Mouse (Mus musculus) Patski (cell line): ENCODE measurements around the gene Ankrd52. TPM values are rescaled to one million over a fixed set of nuclear protein-coding genes. Genes with fewer than 3 reads are reported as not detected.

Source experiments
- ATAC-seq: fragments of 100-300 bp; one replicate; pipeline ENCODE4 v1.8.0; 2021
- CTCF ChIA-PET: fragments of 350-600 bp; sonication (Branson Sonifier 250); formaldehyde crosslinking; loops from one replicate; lab custom pipeline; 2022; ENCODE audit warnings: inconsistent platforms; lab: Charles Lee
- POLR2A ChIA-PET: fragments of 350-600 bp; sonication (Branson Sonifier 250); formaldehyde crosslinking; loops from one replicate; lab custom pipeline; 2022; ENCODE audit warnings: antibody characterized with exemption, inconsistent platforms; lab: Charles Lee
- DNase-seq: peaks from one replicate; pipeline ENCODE4 v3.0.0-alpha.2; 2011; ENCODE audit warnings: low read depth, low spot score
- H3K27me3 ChIP-seq: fragments of 371-371 bp; one replicate; pipeline ENCODE4 v1.5.1; 2021
- CTCF ChIP-seq: fragments of 100-300 bp; IDR thresholded peaks from one replicate; pipeline ENCODE4 v1.5.1; 2021
- in situ Hi-C: fragments of 300-500 bp; cut with MboI; formaldehyde crosslinking; loops from 3 replicates; pipeline ENCODE4 v1.11.1; 2018; ENCODE audit warnings: low pct_unique_long_range_greater_than_20kb, mixed read lengths
- polyA plus RNA-seq: library from polyadenylated mRNA; unstranded; gene quantifications from one replicate; pipeline ENCODE4 v1.2.3, GENCODE M21; 2021

Ankrd52 gene
- polyA plus RNA-seq, 1 experiment from 2014 or later, result 55.9 TPM

- POLR2A ChIA-PET, result no interaction called here
- H3K27me3 ChIP-seq, result no peaks in the 10 kb centered on the region
- in situ Hi-C loops, result no loop called here
- TF ChIP-seq CTCF, result no peak
- CTCF ChIA-PET, result interaction anchor here (1.5 to 1.7 kb wide), 2 partner anchors 12 to 15 kb away, joined by 3 to 7 read pairs; no protein-coding TSS in a partner anchor
- DNase-seq (no peak), ATAC-seq (no peak)
These were observed 48.3 kb downstream of the Ankrd52 start for GRCm38 (mm10) chr10:128425260-128425659.

GRCm38 (mm10) chr10:128429052-128429451 lies 52.1 kb downstream of the Ankrd52 start:
- in situ Hi-C loops, result no loop called here
- no peak for TF ChIP-seq CTCF
- ATAC-seq (no peak), DNase-seq (no peak)
- CTCF ChIA-PET, result interaction anchor here (1.5 kb wide), 1 partner anchor 19 kb away, joined by 3 read pairs; no protein-coding TSS in a partner anchor
- POLR2A ChIA-PET, result no interaction called here
- no peaks in the 10 kb centered on the region for H3K27me3 ChIP-seq

DNA sequence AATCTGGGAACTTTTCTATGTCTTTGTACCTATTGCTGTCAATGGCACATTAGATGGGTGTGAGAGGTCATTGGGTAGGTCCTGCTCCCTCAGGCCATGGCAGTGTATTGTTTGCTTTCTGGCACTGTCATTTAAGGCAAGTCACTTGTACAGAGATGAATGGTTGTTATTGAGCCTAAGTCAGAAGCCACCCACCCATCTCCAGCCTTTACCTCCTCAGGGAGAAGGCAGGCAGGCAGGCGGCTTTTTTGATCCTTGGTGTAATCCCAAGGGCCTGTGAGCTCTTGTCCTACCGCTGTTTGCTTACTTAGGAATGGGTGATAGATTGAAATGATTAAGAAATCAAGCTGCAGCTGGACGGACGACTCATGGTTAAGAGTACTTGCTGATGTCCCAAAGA lies 52.5 kb downstream of the Ankrd52 start:
- in situ Hi-C loops, result no loop called here
- DNase-seq, result no peak
- no peak for ATAC-seq

DNA sequence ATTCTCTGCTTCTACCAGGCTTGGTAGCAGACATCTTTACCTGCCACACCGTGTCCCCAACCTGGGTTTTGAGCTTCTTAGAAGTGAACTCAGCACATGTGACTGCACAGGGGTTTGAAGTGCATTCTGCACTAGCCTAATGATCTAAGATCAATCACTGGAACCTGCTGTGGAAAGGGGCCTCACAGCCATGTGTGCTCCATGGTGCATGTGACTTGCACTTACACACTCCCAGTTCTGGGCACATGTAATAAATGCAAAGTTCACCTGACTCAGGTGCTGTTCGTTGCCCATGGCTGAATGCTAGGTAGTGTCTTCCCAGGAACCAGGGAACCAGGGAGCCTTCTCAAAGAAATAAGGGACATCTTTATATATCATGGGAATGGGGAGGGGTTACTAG lies 56.5 kb downstream of the Ankrd52 start:
- in situ Hi-C loops, result no loop called here
- ATAC-seq (no peak), DNase-seq (no peak)
- no peak for TF ChIP-seq CTCF
- no peaks in the 10 kb centered on the region for H3K27me3 ChIP-seq
- CTCF ChIA-PET, result no interaction called here
- POLR2A ChIA-PET, result no interaction called here

More for the DNA sequence above, 52.5 kb downstream of the Ankrd52 start:
- POLR2A ChIA-PET, result no interaction called here
- H3K27me3 ChIP-seq, result no peaks in the 10 kb centered on the region
- TF ChIP-seq CTCF, result no peak
- CTCF ChIA-PET, result interaction anchor here (1.5 kb wide), 1 partner anchor 18 kb away, joined by 3 read pairs; no protein-coding TSS in a partner anchor

DNA sequence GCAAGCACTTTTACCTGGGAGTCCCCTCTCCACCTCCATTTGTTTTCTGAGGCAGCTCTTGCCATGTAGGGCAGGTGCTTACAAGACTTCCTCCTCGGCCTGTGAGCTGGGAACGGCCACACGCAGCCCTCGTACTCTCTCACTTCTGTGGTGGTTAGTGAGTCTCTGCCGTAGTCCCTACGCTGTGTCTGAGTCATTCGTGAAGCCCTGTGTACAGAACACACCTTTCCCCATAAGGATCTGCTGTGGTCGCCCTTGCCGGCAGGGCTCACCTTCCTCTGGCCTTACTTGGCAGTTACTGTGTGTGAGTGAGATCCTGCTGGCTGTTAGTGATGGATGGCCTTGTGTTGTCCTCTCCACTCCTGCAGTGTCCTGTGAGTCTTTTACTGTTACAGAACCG lies 57.8 kb downstream of the Ankrd52 start:
- CTCF ChIA-PET, result no interaction called here
- DNase-seq, result no peak
- POLR2A ChIA-PET, result no interaction called here
- TF ChIP-seq CTCF, result no peak
- ATAC-seq, result no peak
- in situ Hi-C loops, result no loop called here
- H3K27me3 ChIP-seq, result no peaks in the 10 kb centered on the region

GRCm38 (mm10) chr10:128435186-128435823 lies 58.4 kb downstream of the Ankrd52 start:
- TF ChIP-seq CTCF, result no peak
- CTCF ChIA-PET, result no interaction called here
- in situ Hi-C loops, result no loop called here
- POLR2A ChIA-PET, result no interaction called here
- no peaks in the 10 kb centered on the region for H3K27me3 ChIP-seq
- DNase-seq (no peak), ATAC-seq (peak; percentile 55)

DNA sequence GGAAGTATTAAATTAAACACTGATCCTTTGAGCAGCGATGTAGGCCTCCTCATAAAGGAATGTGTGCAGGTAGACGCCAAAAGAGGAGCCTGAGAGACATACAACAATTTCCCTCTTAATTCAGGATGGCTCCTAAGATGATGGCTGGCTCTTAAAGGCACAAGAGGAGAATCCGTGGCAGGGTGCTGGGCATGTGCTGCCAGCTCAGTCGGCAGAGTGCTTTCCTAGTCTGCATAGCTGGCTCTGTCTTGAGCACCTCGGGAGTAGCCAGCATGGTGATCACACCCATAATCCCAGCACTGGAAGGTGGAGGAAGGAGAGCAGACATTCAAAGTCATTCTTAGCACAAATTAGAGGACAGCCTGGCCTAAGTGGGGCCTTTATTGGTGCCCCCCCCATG lies 59.0 kb downstream of the Ankrd52 start:
- CTCF ChIA-PET, result no interaction called here
- POLR2A ChIA-PET, result interaction anchor here (0.7 kb wide), 1 partner anchor 215 kb away, joined by 3 read pairs; no protein-coding TSS in a partner anchor
- TF ChIP-seq CTCF, result no peak
- no peak for ATAC-seq
- no peaks in the 10 kb centered on the region for H3K27me3 ChIP-seq
- in situ Hi-C loops, result no loop called here
- DNase-seq, result no peak

- no peak for TF ChIP-seq CTCF
- in situ Hi-C loops, result no loop called here
- DNase-seq (no peak), ATAC-seq (no peak)
- POLR2A ChIA-PET, result interaction anchor here (0.7 kb wide), 1 partner anchor 216 kb away, joined by 3 read pairs; no protein-coding TSS in a partner anchor
- H3K27me3 ChIP-seq, result no peaks in the 10 kb centered on the region
- CTCF ChIA-PET, result no interaction called here
These were observed 59.5 kb downstream of the Ankrd52 start for GRCm38 (mm10) chr10:128436376-128436775.

DNA sequence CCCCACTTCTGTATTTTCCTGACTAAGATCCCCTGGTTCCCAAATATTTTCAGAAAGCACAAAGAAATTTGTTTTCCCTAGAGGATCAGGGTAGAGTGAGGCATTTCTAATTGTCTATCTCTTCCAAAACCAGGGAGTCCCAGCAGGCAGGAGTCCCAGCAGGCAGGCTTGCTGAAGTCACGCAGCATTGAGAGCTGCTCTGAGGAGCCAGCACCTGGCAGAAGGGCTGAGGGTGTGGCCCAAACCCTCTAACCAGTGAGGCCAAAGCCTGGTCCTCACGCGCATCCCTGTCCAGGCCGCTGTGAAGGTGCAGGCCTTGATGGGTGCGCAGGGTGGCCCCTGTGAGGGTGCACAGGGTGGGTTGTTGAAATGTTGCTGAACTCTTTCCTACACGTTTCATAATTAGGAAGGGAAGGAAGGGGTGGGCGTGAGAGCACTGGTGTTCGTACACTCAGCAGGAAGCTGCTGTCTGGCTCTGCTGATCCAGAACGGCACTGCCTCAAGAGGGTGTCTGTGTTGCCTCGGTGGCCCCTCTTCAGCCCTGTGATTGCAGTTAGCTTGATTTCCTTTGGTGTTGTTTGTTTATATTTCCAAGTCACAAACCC lies 61.9 kb downstream of the Ankrd52 start:
- ChIA-PET POLR2A (interaction anchor here (0.6 to 1.7 kb wide), 2 partner anchors 71 to 592 kb away, joined by 3 read pairs; no protein-coding TSS in a partner anchor), CTCF (interaction anchor here (1.6 to 2.2 kb wide), 2 partner anchors 12 to 28 kb away, joined by 4 to 10 read pairs; partner anchors contain the start of genes Nabp2 and Rnf41)
- ATAC-seq (no peak), DNase-seq (no peak)
- H3K27me3 ChIP-seq, result no peaks in the 10 kb centered on the region
- no peak for TF ChIP-seq CTCF
- in situ Hi-C loops, result no loop called here

DNA sequence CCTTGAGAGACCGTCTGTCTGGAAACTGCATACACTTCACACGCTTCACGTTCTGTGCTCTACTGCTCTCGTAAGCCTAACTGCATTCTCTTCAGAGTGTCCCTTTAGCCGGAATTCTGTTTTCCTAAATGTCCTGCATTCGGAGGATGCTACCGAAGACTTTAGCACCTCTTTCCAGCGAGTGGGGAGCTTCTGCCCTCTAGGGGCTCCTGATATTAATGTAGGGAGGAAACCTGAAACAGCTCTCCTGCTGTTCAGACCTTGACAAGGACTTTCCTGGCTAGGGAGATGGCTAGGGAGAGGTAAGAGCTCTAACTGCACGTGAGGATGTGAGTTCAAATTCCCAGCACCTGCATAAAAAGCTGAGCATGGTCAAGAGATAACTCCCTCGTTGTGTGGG lies 63.5 kb downstream of the Ankrd52 start:
- TF ChIP-seq CTCF, result no peak
- DNase-seq (no peak), ATAC-seq (no peak)
- H3K27me3 ChIP-seq, result no peaks in the 10 kb centered on the region
- in situ Hi-C loops, result loop anchor here (10.0 kb wide), 1 partner anchor 226 kb away; the partner anchor contains the start of gene Spryd4
- ChIA-PET POLR2A (interaction anchor here (0.6 to 1.7 kb wide), 3 partner anchors 9 to 73 kb away, joined by 3 to 4 read pairs (median 3); no protein-coding TSS in a partner anchor), CTCF (interaction anchor here (0.7 to 2.2 kb wide), 5 partner anchors 9 to 64 kb away, joined by 3 to 13 read pairs (median 7); partner anchors contain the start of genes Ankrd52, Nabp2 and Rnf41)
